Mouse (Mus musculus) liver, embryonic 14.5 days (tissue): Measurements from ENCODE around the gene Atp1a2. TPM values are rescaled to one million over a fixed set of nuclear protein-coding genes. Genes with fewer than 3 reads are reported as not detected.
"Not testable (repeated sequence)": the region's sequence is repeated elsewhere in the genome, so short reads cannot be mapped to it uniquely, and the experiment has no call there.

Experiments
- ATAC-seq: fragments of 200-750 bp; cut with Nextera tagmentation; 2 replicates; pipeline ENCODE4 v1.8.0; 2017; ENCODE audit warnings: moderate number of reproducible peaks, mild to moderate bottlenecking, moderate library complexity; ENCODE audit not compliant: insufficient read depth
- DNase-seq, 3 experiments: peaks; one replicate each; pipeline ENCODE4 v3.0.0-alpha.2; 2012 to 2013; ENCODE audit warnings: low read depth in 3 of 3, low spot score in 3 of 3
- H3K27ac ChIP-seq: fragments of 300-500 bp; sonication (generic); 2 replicates; pipeline ENCODE4 v1.5.1; 2014; ENCODE audit warnings: moderate library complexity, mild to moderate bottlenecking, control low read depth, inconsistent platforms
- H3K27me3 ChIP-seq: fragments of 300-500 bp; sonication (generic); 2 replicates; pipeline ENCODE4 v1.6.1; 2014; ENCODE audit warnings: mild to moderate bottlenecking, low read length, moderate library complexity; ENCODE audit not compliant: control insufficient read depth, insufficient read depth
- H3K36me3 ChIP-seq: fragments of 300-500 bp; sonication (generic); replicated peaks from 2 replicates; pipeline ENCODE4 v1.6.1; 2014; ENCODE audit warnings: low read depth; ENCODE audit not compliant: control insufficient read depth, insufficient read depth
- H3K4me1 ChIP-seq, 2 experiments: fragments of 200-500 bp in 1 of 2; fragments of 300-500 bp in 1 of 2; sonication (generic) in 1 of 2; replicated peaks; 2 replicates each; pipeline ENCODE4 v1.6.1; 2012 to 2014; ENCODE audit warnings: antibody characterized with exemption in 1 of 2, inconsistent platforms in 1 of 2, low read length in 1 of 2; ENCODE audit not compliant: control insufficient read depth in 2 of 2, insufficient read depth in 2 of 2
- H3K4me2 ChIP-seq: fragments of 300-500 bp; sonication (generic); 2 replicates; pipeline ENCODE4 v1.6.1; 2014; ENCODE audit warnings: low read depth, mild to moderate bottlenecking, control low read depth, moderate library complexity
- H3K4me3 ChIP-seq, 2 experiments: fragments of 200-500 bp in 1 of 2; fragments of 300-500 bp in 1 of 2; sonication (generic) in 1 of 2; 2 replicates each; pipeline ENCODE4 v1.5.1; 2012 to 2014; ENCODE audit warnings: low read depth in 2 of 2, low read length in 2 of 2, mild to moderate bottlenecking in 2 of 2, control low read depth in 1 of 2, inconsistent platforms in 1 of 2, moderate library complexity in 1 of 2; ENCODE audit not compliant: insufficient read depth in 1 of 2
- H3K9ac ChIP-seq: fragments of 300-500 bp; sonication (generic); replicated peaks from 2 replicates; pipeline ENCODE4 v1.6.1; 2014; ENCODE audit warnings: mild to moderate bottlenecking, control low read depth, moderate library complexity
- H3K9me3 ChIP-seq: fragments of 300-500 bp; sonication (generic); 2 replicates; pipeline ENCODE4 v1.6.1; 2016; ENCODE audit warnings: low read length, mixed read lengths; ENCODE audit not compliant: control insufficient read depth
- CTCF ChIP-seq: IDR thresholded peaks from 2 replicates; pipeline ENCODE4 v1.5.1; 2016; ENCODE audit warnings: antibody characterized with exemption, low read depth, control low read depth
- EP300 ChIP-seq: IDR thresholded peaks from 2 replicates; pipeline ENCODE4 v1.6.1; 2016; ENCODE audit warnings: antibody characterized with exemption, low read depth
- WGBS: fragments of 180-500 bp; shearing (Covaris S2); extraction: QIAGEN DNeasy Blood & Tissue Kit; methylation state at CpG from one replicate; pipeline ENCODE4 v1.1.7; 2014; ENCODE audit not compliant: insufficient replicate concordance; 5-methylcytosine and 5-hydroxymethylcytosine counted together
- polyA plus RNA-seq, 2 experiments: library from polyadenylated mRNA; depleted of rRNA in 1 of 2; stranded (reverse) in 1 of 2; unstranded in 1 of 2; fragments of >200 nt; fragmentation: Nextera tagmentation in 1 of 2; extraction: Ambion mirVana in 1 of 2; gene quantifications; 2 replicates each; pipeline versions ENCODE4 v1.2.1 to v1.2.3; 2012 to 2014

The Atp1a2 gene
- polyA plus RNA-seq, 2 experiments, result 0.01 to 0.10 TPM

DNA sequence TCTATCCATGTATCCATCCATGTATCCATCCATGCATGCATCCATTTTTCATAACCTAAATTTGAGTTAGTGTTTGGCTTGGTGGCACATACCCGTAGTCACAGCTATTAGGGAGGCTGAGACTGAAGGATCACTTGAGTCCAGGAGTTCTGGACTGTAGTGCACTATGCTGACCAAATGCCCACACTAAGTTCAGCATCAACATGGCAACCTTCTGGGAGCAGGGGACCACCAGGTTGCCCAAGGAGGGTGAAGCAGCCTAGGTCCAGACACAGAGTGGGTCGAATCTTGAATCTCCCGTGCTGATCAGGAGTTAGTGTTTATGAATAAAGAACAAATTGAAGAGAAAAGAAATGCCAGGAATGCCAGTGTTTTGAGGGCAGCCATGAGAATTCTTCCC, 26.7 kb downstream of the Atp1a2 start:
- no peaks in the 10 kb centered on the region for H3K27me3 ChIP-seq
- H3K9ac ChIP-seq, result no peak overlapping the region
- ATAC-seq, result no peak
- WGBS, result 62% methylated on average over 3 of the region's 3 CpGs
- no peak overlapping the region for H3K4me3 ChIP-seq
- DNase-seq, result no peak
- TF ChIP-seq CTCF (no peak), EP300 (no peak)
- no peaks in the 10 kb centered on the region for H3K36me3 ChIP-seq
- H3K4me1 ChIP-seq, result no peaks in the 10 kb centered on the region
- no peaks in the 10 kb centered on the region for H3K9me3 ChIP-seq
- H3K4me2 ChIP-seq, result no peak overlapping the region
- H3K27ac ChIP-seq, result no peak overlapping the region

DNA sequence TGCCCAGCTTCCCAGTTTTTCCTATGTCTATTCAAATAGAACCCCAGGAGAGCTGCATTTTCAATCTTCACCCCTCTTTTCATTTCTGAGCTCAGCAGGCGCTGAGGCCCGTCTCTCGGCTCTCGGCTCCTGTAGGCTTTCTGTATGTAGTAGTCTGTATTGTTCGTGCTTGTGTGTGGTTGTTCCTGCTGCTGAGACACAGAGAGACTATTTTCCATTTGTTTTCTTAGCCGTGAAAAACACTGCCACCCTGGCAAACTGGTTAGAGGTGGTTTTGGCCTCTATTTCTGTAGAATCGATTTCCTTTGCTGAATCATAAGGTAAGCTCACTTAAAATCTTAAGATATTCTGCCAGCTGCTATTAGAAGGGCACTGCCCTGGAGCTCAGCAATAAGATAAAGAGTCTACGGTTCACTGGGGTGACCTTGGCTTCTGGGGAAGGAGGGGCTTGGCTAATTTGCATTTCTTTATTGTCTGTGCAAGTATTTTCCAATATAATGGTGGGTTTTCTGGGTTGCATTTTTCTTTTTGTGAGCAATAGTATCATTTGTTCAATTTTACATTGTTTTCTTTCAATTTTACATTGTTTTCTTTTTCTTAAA, 36.3 kb downstream of the Atp1a2 start, which contains the start of gene Igsf8:
Gene Igsf8, plus strand, starts transcription at position 165 of the 602 bp plus-strand sequence.
- Histone ChIP-seq H3K4me1 (no peaks in the 10 kb centered on the region), H3K27ac (no peak within 1 kb of the TSS), H3K27me3 (no peaks in the 10 kb centered on the region), H3K9ac (no peak within 1 kb of the TSS), H3K36me3 (no peaks in the 10 kb centered on the region), H3K4me3 (no peak within 1 kb of the TSS), H3K9me3 (no peaks in the 10 kb centered on the region), H3K4me2 (no peak within 1 kb of the TSS)
- WGBS, result 62% methylated on average over 8 of the region's 8 CpGs
- no peak for TF ChIP-seq CTCF
- no peak for TF ChIP-seq EP300
- no peak for ATAC-seq
- DNase-seq, result no peak

DNA sequence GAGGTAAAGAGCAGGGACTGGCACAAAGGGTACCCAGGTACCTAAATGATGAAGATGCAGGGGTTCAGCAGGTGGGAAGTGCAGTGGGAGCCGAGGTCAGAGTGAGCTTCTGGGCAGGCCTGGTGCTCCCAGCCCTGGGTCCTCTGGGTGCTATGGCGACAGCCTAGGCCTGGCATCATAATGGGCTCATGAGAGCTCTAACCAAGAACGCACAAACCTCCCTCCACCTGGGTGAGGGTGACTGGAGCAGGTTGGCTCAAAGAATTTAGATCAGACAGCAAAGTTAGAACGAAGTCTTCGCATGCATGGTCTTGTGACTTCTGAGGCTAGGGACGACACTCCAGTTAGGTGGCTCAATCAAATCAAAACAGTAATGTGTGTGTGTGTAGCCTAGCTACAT, 39.5 kb downstream of the Atp1a2 start, which contains the start of gene Atp1a4:
Gene Atp1a4, minus strand, starts transcription at position 101 of the 400 bp plus-strand sequence.
- Histone ChIP-seq H3K9me3 (no peaks in the 10 kb centered on the region), H3K4me2 (no peak within 1 kb of the TSS), H3K4me1 (no peaks in the 10 kb centered on the region), H3K36me3 (no peaks in the 10 kb centered on the region), H3K9ac (no peak within 1 kb of the TSS), H3K4me3 (no peak within 1 kb of the TSS), H3K27me3 (no peaks in the 10 kb centered on the region), H3K27ac (no peak within 1 kb of the TSS)
- no peak for DNase-seq
- TF ChIP-seq CTCF, result no peak
- TF ChIP-seq EP300, result no peak
- ATAC-seq, result no peak
- 76% methylated on average over 6 of the region's 6 CpGs for WGBS

DNA sequence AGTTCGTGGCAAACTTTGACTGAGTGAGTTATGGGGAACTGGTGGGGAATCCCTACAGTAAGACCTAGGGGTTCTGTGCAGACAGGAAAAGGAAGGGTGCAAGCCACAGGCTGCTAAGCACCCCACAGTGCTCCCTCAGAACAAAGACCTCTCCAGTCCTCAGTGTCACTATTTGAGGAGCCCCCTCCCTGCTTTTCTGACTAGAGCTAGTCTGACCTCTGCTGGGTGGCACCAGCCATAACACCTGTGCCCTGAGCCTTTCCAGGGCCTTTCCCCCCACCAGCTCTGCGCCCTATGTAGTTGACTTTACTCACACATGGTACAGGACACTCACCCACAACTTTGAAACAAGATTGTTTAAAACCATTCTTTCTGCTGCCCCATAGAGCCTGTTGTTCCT, 50.2 kb downstream of the Atp1a2 start:
- Histone ChIP-seq H3K27me3 (peaks cover 15% of the 10 kb centered on the region), H3K27ac (no peak overlapping the region), H3K9me3 (no peaks in the 10 kb centered on the region), H3K4me2 (no peak overlapping the region), H3K9ac (no peak overlapping the region), H3K36me3 (no peaks in the 10 kb centered on the region), H3K4me1 (no peaks in the 10 kb centered on the region; a peak in 1 of 4 replicates), H3K4me3 (no peak overlapping the region)
- DNase-seq (no peak), ATAC-seq (no peak)
- WGBS, result 25% methylated on average over 2 of the region's 2 CpGs
- peak; percentile 38 for TF ChIP-seq CTCF
- no peak for TF ChIP-seq EP300

DNA sequence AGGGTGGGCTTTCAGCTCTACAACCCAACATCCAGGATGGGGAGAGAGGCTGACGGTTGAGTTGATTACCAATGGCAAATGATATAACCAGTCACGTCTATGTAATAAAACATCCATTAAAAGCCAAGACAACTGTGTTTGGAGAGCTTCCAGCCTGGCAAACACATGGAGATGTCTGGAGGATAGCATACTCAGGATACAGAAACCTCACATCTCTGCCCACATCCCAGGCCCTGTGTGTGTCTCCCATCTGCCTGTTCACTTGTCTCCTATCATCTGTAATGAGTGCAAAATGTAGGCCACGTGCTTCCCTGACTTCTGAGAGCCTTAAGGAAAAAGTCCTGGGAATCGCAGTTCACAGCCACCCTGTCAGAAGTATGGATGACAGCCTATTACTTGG, 50.6 kb downstream of the Atp1a2 start:
- no peak for TF ChIP-seq EP300
- TF ChIP-seq CTCF, result no peak
- no peak overlapping the region for H3K27ac ChIP-seq
- no peaks in the 10 kb centered on the region for H3K9me3 ChIP-seq
- no peak overlapping the region for H3K4me3 ChIP-seq
- no peaks in the 10 kb centered on the region; a peak in 1 of 4 replicates for H3K4me1 ChIP-seq
- no peak overlapping the region for H3K4me2 ChIP-seq
- ATAC-seq (no peak), DNase-seq (no peak)
- WGBS, result 56% methylated on average over 4 of the region's 4 CpGs
- H3K36me3 ChIP-seq, result no peaks in the 10 kb centered on the region
- H3K27me3 ChIP-seq, result peaks cover 15% of the 10 kb centered on the region
- no peak overlapping the region for H3K9ac ChIP-seq

DNA sequence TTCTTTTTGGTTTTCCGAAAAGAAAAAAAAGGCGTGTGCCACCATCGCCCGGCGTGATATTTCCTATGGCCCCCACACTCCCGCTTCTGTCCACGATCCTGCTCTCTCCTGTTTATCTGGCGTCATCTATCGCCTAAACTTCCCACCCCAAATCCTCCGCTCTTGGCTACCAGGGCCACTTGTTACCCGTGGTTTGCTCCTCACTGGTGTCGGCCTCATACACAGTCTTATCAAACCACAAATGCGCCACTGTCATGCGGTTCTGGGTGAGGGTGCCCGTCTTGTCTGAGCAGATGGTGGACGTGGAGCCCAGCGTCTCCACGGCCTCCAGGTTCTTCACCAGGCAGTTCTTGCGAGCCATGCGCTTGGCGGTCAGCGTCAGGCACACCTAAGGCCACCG, 53.2 kb downstream of the Atp1a2 start:
- WGBS, result 28% methylated on average over 22 of the region's 23 CpGs
- H3K9ac ChIP-seq, H3K4me3 ChIP-seq, ATAC-seq, H3K36me3 ChIP-seq, H3K4me1 ChIP-seq, H3K27ac ChIP-seq, H3K9me3 ChIP-seq, DNase-seq: not testable (repeated sequence)
- H3K27me3 ChIP-seq, result peaks cover 15% of the 10 kb centered on the region
- H3K4me2 ChIP-seq, result 0 out of 2 replicates have a peak overlapping the region, but pooled peaks have one; percentile 15
